Mouse (Mus musculus) midbrain, postnatal 0 days (tissue): ENCODE data around the gene Cdnf. TPM values are rescaled to one million over a fixed set of nuclear protein-coding genes. Genes with fewer than 3 reads are reported as not detected.

Experiments used
- ATAC-seq: fragments of 200-750 bp; cut with Nextera tagmentation; 2 replicates; pipeline ENCODE4 v1.8.0; 2017; ENCODE audit warnings: moderate number of reproducible peaks, mild to moderate bottlenecking, moderate TSS enrichment, moderate library complexity; ENCODE audit not compliant: low FRiP score
- DNase-seq: peaks from one replicate; pipeline ENCODE4 v3.0.0-alpha.2; 2015; ENCODE audit warnings: low spot score
- H3K27ac ChIP-seq: fragments of 300-500 bp; sonication (generic); 2 replicates; pipeline ENCODE4 v1.5.1; 2014; ENCODE audit warnings: low read depth, mild to moderate bottlenecking, low read length, mixed read lengths
- H3K27me3 ChIP-seq: fragments of 300-500 bp; sonication (generic); 2 replicates; pipeline ENCODE4 v1.6.1; 2014; ENCODE audit warnings: low read length, control low read depth, mixed read lengths; ENCODE audit not compliant: insufficient read depth
- H3K36me3 ChIP-seq: fragments of 300-500 bp; sonication (generic); 2 replicates; pipeline ENCODE4 v1.6.1; 2014; ENCODE audit warnings: low read length, control low read depth, mixed read lengths; ENCODE audit not compliant: insufficient read depth
- H3K4me1 ChIP-seq: fragments of 300-500 bp; sonication (generic); 2 replicates; pipeline ENCODE4 v1.6.1; 2014; ENCODE audit warnings: mild to moderate bottlenecking, control low read depth, antibody characterized with exemption, low read length, mixed read lengths; ENCODE audit not compliant: insufficient read depth
- H3K4me2 ChIP-seq: fragments of 300-500 bp; sonication (generic); 2 replicates; pipeline ENCODE4 v1.6.1; 2014; ENCODE audit warnings: low read depth, mild to moderate bottlenecking, low read length, mixed read lengths; ENCODE audit not compliant: poor library complexity, severe bottlenecking
- H3K4me3 ChIP-seq: fragments of 300-500 bp; sonication (generic); 2 replicates; pipeline ENCODE4 v1.5.1; 2014; ENCODE audit warnings: low read depth, mild to moderate bottlenecking, low read length, moderate library complexity
- H3K9ac ChIP-seq: fragments of 300-500 bp; sonication (generic); replicated peaks from 2 replicates; pipeline ENCODE4 v1.6.1; 2014; ENCODE audit warnings: mild to moderate bottlenecking, low read length, moderate library complexity, mixed read lengths; ENCODE audit not compliant: poor library complexity, severe bottlenecking
- H3K9me3 ChIP-seq: fragments of 300-500 bp; sonication (generic); 2 replicates; pipeline ENCODE4 v1.6.1; 2016; ENCODE audit warnings: low read length, control low read depth
- CTCF ChIP-seq: IDR thresholded peaks from 2 replicates; pipeline ENCODE4 v1.5.1; 2016; ENCODE audit warnings: antibody characterized with exemption, mild to moderate bottlenecking
- WGBS: fragments of 180-500 bp; shearing (Covaris S2); extraction: QIAGEN DNeasy Blood & Tissue Kit; methylation state at CpG from one replicate; pipeline ENCODE4 v1.1.7; 2014; 5-methylcytosine and 5-hydroxymethylcytosine counted together
- polyA plus RNA-seq: library from polyadenylated mRNA; unstranded; fragments of >200 nt; fragmentation: Nextera tagmentation; extraction: Ambion mirVana; gene quantifications from 2 replicates; pipeline ENCODE4 v1.2.1, GENCODE M21; 2015
- total RNA-seq: library from RNA; depleted of rRNA; stranded (reverse); fragments of >200 nt; gene quantifications from 2 replicates; pipeline ENCODE4 v1.2.3, GENCODE M21; 2014

Gene Cdnf
- total and polyA plus RNA-seq, 2 experiments from 2014 or later, result 0.23 to 0.55 TPM

- Histone ChIP-seq H3K27me3 (no peaks in the 10 kb centered on the region), H3K9ac (no peak overlapping the region), H3K36me3 (no peaks in the 10 kb centered on the region), H3K9me3 (no peaks in the 10 kb centered on the region), H3K4me3 (no peak overlapping the region), H3K27ac (no peak overlapping the region), H3K4me2 (no peak overlapping the region), H3K4me1 (no peaks in the 10 kb centered on the region)
- WGBS, result 90% methylated on average over 4 of the region's 4 CpGs
- no peak for ATAC-seq
- TF ChIP-seq CTCF, result no peak
- DNase-seq, result no peak
These were observed 9.7 kb downstream of the Cdnf start for GRCm38 (mm10) chr2:3522558-3522957.

DNA sequence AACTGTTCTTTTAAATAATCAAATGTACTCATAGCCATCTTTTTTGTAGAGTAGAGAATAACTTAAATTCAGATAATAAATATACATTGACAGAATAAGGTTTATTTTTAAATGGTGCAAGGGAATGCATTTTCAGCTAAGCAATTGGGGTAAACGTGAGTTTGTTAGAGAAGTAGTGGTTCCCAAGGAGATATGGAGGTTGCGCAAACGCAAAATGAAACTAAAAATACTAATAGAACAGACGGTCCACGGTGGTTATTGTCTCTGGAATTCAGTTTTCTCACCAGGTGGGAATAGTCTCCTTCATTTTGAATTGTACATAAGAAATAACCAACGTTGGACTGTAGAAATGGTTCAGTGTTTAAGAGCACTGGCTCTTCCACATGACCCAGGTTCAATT, 13.5 kb downstream of the Cdnf start:
- WGBS, result 85% methylated on average over 6 of the region's 6 CpGs
- no peaks in the 10 kb centered on the region for H3K36me3 ChIP-seq
- DNase-seq (no peak), ATAC-seq (no peak)
- no peak overlapping the region for H3K9ac ChIP-seq
- H3K9me3 ChIP-seq, result no peaks in the 10 kb centered on the region
- H3K4me1 ChIP-seq, result no peaks in the 10 kb centered on the region
- no peak overlapping the region for H3K4me3 ChIP-seq
- no peak for TF ChIP-seq CTCF
- no peaks in the 10 kb centered on the region for H3K27me3 ChIP-seq
- no peak overlapping the region for H3K4me2 ChIP-seq
- H3K27ac ChIP-seq, result no peak overlapping the region

DNA sequence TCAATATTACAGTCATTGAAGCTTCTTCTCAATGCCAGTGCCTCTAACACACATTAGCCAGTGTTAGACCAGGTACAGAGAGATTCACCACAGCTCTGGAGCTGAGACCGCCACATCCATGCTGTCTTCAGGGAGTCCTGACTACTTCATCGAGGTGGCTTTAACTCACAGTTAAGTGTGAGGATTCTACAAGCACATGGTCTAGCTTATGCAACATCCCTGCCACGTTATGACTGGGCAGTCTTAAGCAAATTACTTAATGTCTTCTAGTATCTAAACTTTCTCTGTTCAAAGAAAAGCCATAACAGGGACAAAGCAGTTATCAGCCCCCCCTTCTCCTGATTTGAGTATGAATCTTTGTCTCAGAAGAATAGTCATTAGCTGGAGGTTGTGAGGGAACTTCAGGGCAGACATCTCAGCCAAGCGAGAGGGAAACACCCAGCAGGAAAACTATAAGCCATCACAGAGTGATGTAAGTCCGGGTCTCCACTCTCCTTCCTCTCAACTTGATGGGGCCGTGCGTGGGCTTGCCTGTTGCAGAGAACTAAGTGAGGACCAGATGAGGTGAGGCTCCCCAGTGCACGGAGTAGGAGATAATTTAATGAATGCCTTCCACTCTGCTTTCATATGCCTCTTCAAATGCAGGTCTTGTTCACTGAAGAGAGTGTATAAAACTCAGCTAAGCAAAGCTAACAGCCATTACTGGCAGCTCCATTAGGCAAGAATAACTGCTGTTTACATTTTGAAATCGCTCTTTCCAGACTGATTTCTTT, 28.7 kb downstream of the Cdnf start:
- Histone ChIP-seq H3K4me1 (no peaks in the 10 kb centered on the region), H3K27ac (no peak overlapping the region), H3K4me2 (no peak overlapping the region), H3K9me3 (no peaks in the 10 kb centered on the region), H3K4me3 (no peak overlapping the region), H3K9ac (no peak overlapping the region), H3K27me3 (no peaks in the 10 kb centered on the region), H3K36me3 (no peaks in the 10 kb centered on the region)
- DNase-seq (no peak), ATAC-seq (no peak)
- no peak for TF ChIP-seq CTCF
- WGBS, result 78% methylated on average over 9 of the region's 9 CpGs

- DNase-seq (no peak), ATAC-seq (no peak)
- no peak overlapping the region for H3K9ac ChIP-seq
- H3K4me2 ChIP-seq, result no peak overlapping the region
- H3K4me1 ChIP-seq, result no peaks in the 10 kb centered on the region
- no peaks in the 10 kb centered on the region for H3K36me3 ChIP-seq
- no peaks in the 10 kb centered on the region for H3K27me3 ChIP-seq
- H3K27ac ChIP-seq, result no peak overlapping the region
- no peak for TF ChIP-seq CTCF
- no peaks in the 10 kb centered on the region for H3K9me3 ChIP-seq
- H3K4me3 ChIP-seq, result no peak overlapping the region
- 88% methylated on average over 2 of the region's 2 CpGs for WGBS
These were observed 33.2 kb downstream of the Cdnf start for GRCm38 (mm10) chr2:3546055-3546454.

DNA sequence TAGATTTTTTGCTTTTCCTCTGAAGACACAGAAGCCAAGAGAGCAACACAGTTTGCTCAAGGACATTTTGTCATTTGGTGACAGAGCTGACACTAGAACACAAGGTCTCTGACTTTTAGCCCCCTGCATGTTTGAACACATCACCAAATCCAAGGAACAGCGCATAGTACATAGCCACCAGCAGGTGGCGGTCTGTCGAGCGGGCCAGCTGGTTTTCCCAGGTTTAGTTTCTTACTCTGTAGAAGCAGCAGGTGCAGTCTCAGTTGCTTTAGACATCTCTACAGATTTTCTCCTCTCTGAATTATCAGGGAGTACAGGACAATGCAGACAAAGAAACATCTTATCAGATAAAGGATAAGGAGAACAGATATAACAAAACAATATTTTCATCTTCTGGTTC, 33.8 kb downstream of the Cdnf start:
- peak; percentile 93 for TF ChIP-seq CTCF
- Histone ChIP-seq H3K36me3 (no peaks in the 10 kb centered on the region), H3K9ac (no peak overlapping the region), H3K4me1 (no peaks in the 10 kb centered on the region), H3K27ac (no peak overlapping the region), H3K27me3 (no peaks in the 10 kb centered on the region), H3K9me3 (no peaks in the 10 kb centered on the region), H3K4me3 (no peak overlapping the region), H3K4me2 (no peak overlapping the region)
- peak; percentile 79 for DNase-seq
- no peak for ATAC-seq
- 4% methylated on average over 4 of the region's 4 CpGs for WGBS

DNA sequence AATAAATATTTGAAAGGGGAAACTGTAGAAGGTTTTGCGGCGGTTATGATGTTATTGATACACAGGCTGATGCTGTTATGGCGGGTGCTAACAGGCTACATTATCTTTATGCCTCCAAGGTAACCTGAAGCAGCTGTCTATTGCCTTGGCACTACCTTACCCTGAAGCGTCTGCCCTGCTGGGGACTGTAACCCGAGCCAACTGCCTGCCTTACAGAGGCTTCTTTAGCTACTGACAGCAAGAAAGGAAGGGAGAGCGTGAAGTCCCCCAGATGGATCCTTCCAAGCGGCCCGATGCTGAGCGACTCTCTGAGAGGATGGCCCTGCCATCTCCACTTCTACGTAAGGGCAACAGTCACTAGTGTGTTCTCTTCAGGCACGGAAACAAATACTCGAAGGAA, 57.4 kb downstream of the Cdnf start, which contains the start of gene Fam107b:
TSS of gene Fam107b (plus strand) at position 303 of the 400 bp plus-strand sequence.
- 78% methylated on average over 12 of the region's 12 CpGs for WGBS

More for the DNA sequence above, 57.4 kb downstream of the Cdnf start, which contains the start of gene Fam107b:
- Histone ChIP-seq H3K27me3 (no peaks in the 10 kb centered on the region), H3K36me3 (no peaks in the 10 kb centered on the region), H3K4me2 (no peak within 1 kb of the TSS), H3K4me1 (no peaks in the 10 kb centered on the region), H3K27ac (no peak within 1 kb of the TSS), H3K9me3 (no peaks in the 10 kb centered on the region), H3K4me3 (no peak within 1 kb of the TSS), H3K9ac (no peak within 1 kb of the TSS)
- ATAC-seq, result no peak
- peak; percentile 4 for DNase-seq
- TF ChIP-seq CTCF, result no peak
